Mouse (Mus musculus): ENCODE measurements at regions not wholly inside any gene's neighbourhood (a gene's known extent, or its start where the extent isn't known, plus 50 kb on each side); places are given as distances from the start of the nearest gene placed in this dataset.

GRCm38 (mm10) chr19:36178828-36179251 lies 58.9 kb upstream of the Ankrd1 start:
- no peak for ATAC-seq (replicated peaks; ENCODE audit: low FRiP score, low TSS enrichment, poor library complexity, severe bottlenecking)

GRCm38 (mm10) chr19:36180329-36180728 lies 60.4 kb upstream of the Ankrd1 start:
- no peak for ATAC-seq (replicated peaks; ENCODE audit: low FRiP score, low TSS enrichment, poor library complexity, severe bottlenecking)

GRCm38 (mm10) chr19:36181535-36181934 lies 61.6 kb upstream of the Ankrd1 start:
- ATAC-seq (replicated peaks; ENCODE audit: low FRiP score, low TSS enrichment, poor library complexity, severe bottlenecking) = no peak

GRCm38 (mm10) chr19:36183127-36183526 lies 63.2 kb upstream of the Ankrd1 start:
- peak; percentile 98 for ATAC-seq (replicated peaks; ENCODE audit: low FRiP score, low TSS enrichment, poor library complexity, severe bottlenecking)

GRCm38 (mm10) chr19:36189662-36190061 lies 69.8 kb upstream of the Ankrd1 start:
- no peak for ATAC-seq (replicated peaks; ENCODE audit: low FRiP score, low TSS enrichment, poor library complexity, severe bottlenecking)

- ATAC-seq (replicated peaks; ENCODE audit: low FRiP score, low TSS enrichment, poor library complexity, severe bottlenecking) = no peak
These were observed 71.7 kb upstream of the Ankrd1 start for GRCm38 (mm10) chr19:36191641-36192040.

GRCm38 (mm10) chr19:36204269-36204668 lies 84.4 kb upstream of the Ankrd1 start:
- ATAC-seq (replicated peaks; ENCODE audit: low FRiP score, low TSS enrichment, poor library complexity, severe bottlenecking) = no peak

- no peak for ATAC-seq (replicated peaks; ENCODE audit: low FRiP score, low TSS enrichment, poor library complexity, severe bottlenecking)
These were observed 85.2 kb upstream of the Ankrd1 start for GRCm38 (mm10) chr19:36204965-36205718.

- ATAC-seq (replicated peaks; ENCODE audit: low FRiP score, low TSS enrichment, poor library complexity, severe bottlenecking) = no peak
These were observed 87.9 kb upstream of the Ankrd1 start for GRCm38 (mm10) chr19:36207735-36208288.

- ATAC-seq (replicated peaks; ENCODE audit: low FRiP score, low TSS enrichment, poor library complexity, severe bottlenecking) = no peak
These were observed 88.5 kb upstream of the Ankrd1 start for GRCm38 (mm10) chr19:36208419-36208818.

- ATAC-seq (replicated peaks; ENCODE audit: low FRiP score, low TSS enrichment, poor library complexity, severe bottlenecking) = no peak
These were observed 93.6 kb upstream of the Ankrd1 start for GRCm38 (mm10) chr19:36213461-36213860.

- no peak for ATAC-seq (replicated peaks; ENCODE audit: low FRiP score, low TSS enrichment, poor library complexity, severe bottlenecking)
These were observed 94.5 kb upstream of the Ankrd1 start for GRCm38 (mm10) chr19:36214188-36214968.

GRCm38 (mm10) chr19:36217177-36217576 lies 97.3 kb upstream of the Ankrd1 start:
- no peak for ATAC-seq (replicated peaks; ENCODE audit: low FRiP score, low TSS enrichment, poor library complexity, severe bottlenecking)

GRCm38 (mm10) chr19:36217605-36218004 lies 97.7 kb upstream of the Ankrd1 start:
- ATAC-seq (replicated peaks; ENCODE audit: low FRiP score, low TSS enrichment, poor library complexity, severe bottlenecking) = no peak

- ATAC-seq (replicated peaks; ENCODE audit: low FRiP score, low TSS enrichment, poor library complexity, severe bottlenecking) = no peak
These were observed 99.0 kb upstream of the Ankrd1 start for GRCm38 (mm10) chr19:36218921-36219320.

GRCm38 (mm10) chr19:36221104-36221503 lies 101.2 kb upstream of the Ankrd1 start:
- no peak for ATAC-seq (replicated peaks; ENCODE audit: low FRiP score, low TSS enrichment, poor library complexity, severe bottlenecking)

GRCm38 (mm10) chr19:36221596-36221995 lies 101.7 kb upstream of the Ankrd1 start:
- ATAC-seq (replicated peaks; ENCODE audit: low FRiP score, low TSS enrichment, poor library complexity, severe bottlenecking) = no peak

- no peak for ATAC-seq (replicated peaks; ENCODE audit: low FRiP score, low TSS enrichment, poor library complexity, severe bottlenecking)
These were observed 102.3 kb upstream of the Ankrd1 start for GRCm38 (mm10) chr19:36222198-36222597.

- no peak for ATAC-seq (replicated peaks; ENCODE audit: low FRiP score, low TSS enrichment, poor library complexity, severe bottlenecking)
These were observed 104.6 kb upstream of the Ankrd1 start for GRCm38 (mm10) chr19:36224518-36224917.

GRCm38 (mm10) chr19:36225612-36226011 lies 105.7 kb upstream of the Ankrd1 start:
- ATAC-seq (replicated peaks; ENCODE audit: low FRiP score, low TSS enrichment, poor library complexity, severe bottlenecking) = no peak
